Mouse (Mus musculus) ES-E14 (cell line): Measurements from ENCODE around the gene 1700109H08Rik.

ENCODE experiments used
- CHD2 ChIP-seq: IDR thresholded peaks from 2 replicates; pipeline ENCODE4 v1.6.1; 2014; ENCODE audit warnings: mild to moderate bottlenecking, low read depth, low read length, inconsistent platforms
- HCFC1 ChIP-seq: IDR thresholded peaks from 2 replicates; pipeline ENCODE4 v1.6.1; 2012; ENCODE audit warnings: low read length, inconsistent platforms, borderline replicate concordance; ENCODE audit not compliant: insufficient read depth
- ZC3H11A ChIP-seq: IDR thresholded peaks from 2 replicates; pipeline ENCODE4 v1.6.1; 2012; ENCODE audit warnings: low read depth, mild to moderate bottlenecking, inconsistent platforms, low read length, borderline replicate concordance
- ZNF384 ChIP-seq: IDR thresholded peaks from 2 replicates; pipeline ENCODE4 v1.6.1; 2012; ENCODE audit warnings: low read depth, low read length, inconsistent platforms

DNA sequence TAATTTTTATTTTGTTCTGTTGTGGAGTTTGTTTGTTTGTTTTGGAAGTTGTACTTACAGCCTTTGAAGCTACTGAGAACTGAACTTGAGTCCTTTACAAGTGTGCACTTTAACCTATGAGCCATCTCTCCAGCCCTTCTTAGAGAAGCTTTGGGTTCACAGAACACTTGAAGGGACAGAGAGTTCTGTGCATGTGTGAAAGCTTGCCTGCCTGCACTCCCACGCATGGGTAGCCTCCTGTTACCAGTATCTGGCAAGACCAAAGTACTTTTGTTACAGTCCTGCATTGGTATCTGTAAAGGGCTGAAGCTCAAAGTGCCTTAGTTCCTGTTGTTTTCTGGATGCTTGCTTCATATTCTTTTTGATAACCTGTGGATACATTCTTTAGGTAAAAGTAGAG lies 25.1 kb upstream of the 1700109H08Rik start:
- TF ChIP-seq ZNF384 (no peak), CHD2 (no peak), ZC3H11A (no peak), HCFC1 (no peak)
